Mouse (Mus musculus) neural tube, embryonic 14.5 days (tissue): ENCODE results near the gene Snn. TPM values are rescaled to one million over a fixed set of nuclear protein-coding genes. Genes with fewer than 3 reads are reported as not detected.
A peak's percentile ranks its signal among the peaks of the same experiment; 100 is the strongest.
"Not testable (repeated sequence)": the region's sequence is repeated elsewhere in the genome, so short reads cannot be mapped to it uniquely, and the experiment has no call there.

Experiments used
- ATAC-seq: fragments of 200-750 bp; cut with Nextera tagmentation; 2 replicates; pipeline ENCODE4 v1.8.0; 2017; ENCODE audit warnings: low read depth, mild to moderate bottlenecking, moderate TSS enrichment, moderate library complexity
- H3K27ac ChIP-seq: fragments of 300-500 bp; sonication (generic); 2 replicates; pipeline ENCODE4 v1.5.1; 2014; ENCODE audit warnings: low read depth, mild to moderate bottlenecking, control low read depth, low read length, moderate library complexity, mixed read lengths
- H3K27me3 ChIP-seq: fragments of 300-500 bp; sonication (generic); 2 replicates; pipeline ENCODE4 v1.6.1; 2014; ENCODE audit warnings: low read length; ENCODE audit not compliant: control insufficient read depth, insufficient read depth
- H3K36me3 ChIP-seq: fragments of 300-500 bp; sonication (generic); 2 replicates; pipeline ENCODE4 v1.6.1; 2014; ENCODE audit warnings: low read length, mixed read lengths; ENCODE audit not compliant: control insufficient read depth, insufficient read depth
- H3K4me1 ChIP-seq: fragments of 300-500 bp; sonication (generic); 2 replicates; pipeline ENCODE4 v1.6.1; 2014; ENCODE audit warnings: low read length; ENCODE audit not compliant: control insufficient read depth, insufficient read depth
- H3K4me2 ChIP-seq: fragments of 300-500 bp; sonication (generic); 2 replicates; pipeline ENCODE4 v1.6.1; 2014; ENCODE audit warnings: mild to moderate bottlenecking, low read depth, low read length, control low read depth
- H3K4me3 ChIP-seq: fragments of 300-500 bp; sonication (generic); 2 replicates; pipeline ENCODE4 v1.5.1; 2014; ENCODE audit warnings: low read depth, low read length, control low read depth, mixed read lengths
- H3K9ac ChIP-seq: fragments of 300-500 bp; sonication (generic); replicated peaks from 2 replicates; pipeline ENCODE4 v1.6.1; 2014; ENCODE audit warnings: low read depth, mild to moderate bottlenecking, control low read depth, low read length, mixed read lengths
- H3K9me3 ChIP-seq: fragments of 300-500 bp; sonication (generic); 2 replicates; pipeline ENCODE4 v1.6.1; 2016; ENCODE audit warnings: low read length; ENCODE audit not compliant: control insufficient read depth
- WGBS: fragments of 180-500 bp; shearing (Covaris S2); extraction: QIAGEN DNeasy Blood & Tissue Kit; methylation state at CpG from one replicate; pipeline ENCODE4 v1.1.7; 2014; 5-methylcytosine and 5-hydroxymethylcytosine counted together
- polyA plus RNA-seq: library from polyadenylated mRNA; unstranded; fragments of >200 nt; fragmentation: Nextera tagmentation; extraction: Ambion mirVana; gene quantifications from 2 replicates; pipeline ENCODE4 v1.2.1, GENCODE M21; 2014

Gene Snn
- polyA plus RNA-seq = 133 and 142 TPM in 2 replicates

DNA sequence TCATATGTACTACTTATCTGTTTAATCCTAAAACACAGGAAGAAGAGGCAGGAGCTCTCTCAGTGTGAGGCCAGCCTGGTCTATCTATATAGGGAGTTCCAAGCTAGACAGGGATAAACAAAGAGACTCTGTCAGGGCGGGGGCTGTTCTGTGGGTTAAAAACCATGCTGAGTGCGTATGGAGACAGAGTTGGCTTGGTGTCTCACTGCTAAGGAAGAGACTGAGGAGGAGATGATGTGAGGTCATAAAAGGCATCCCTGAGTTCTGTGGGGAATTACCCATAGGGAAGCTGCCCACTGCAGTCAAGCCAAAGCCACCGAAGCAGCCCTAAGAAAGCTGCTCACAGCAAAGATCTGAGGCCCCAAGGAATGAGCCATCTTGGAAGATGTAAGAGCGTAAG lies at the start of gene Snn:
Snn (plus strand) TSS at position 301 of the 400 bp plus-strand sequence.
- Histone ChIP-seq H3K27me3 (no peaks in the 10 kb centered on the region), H3K4me3 (no peak within 1 kb of the TSS), H3K27ac (no peak within 1 kb of the TSS), H3K9me3 (no peaks in the 10 kb centered on the region), H3K4me1 (peaks cover 15% of the 10 kb centered on the region), H3K9ac (no peak within 1 kb of the TSS), H3K4me2 (no peak within 1 kb of the TSS), H3K36me3 (no peaks in the 10 kb centered on the region)
- WGBS = 83% methylated on average over 4 of the region's 4 CpGs
- no peak for ATAC-seq

DNA sequence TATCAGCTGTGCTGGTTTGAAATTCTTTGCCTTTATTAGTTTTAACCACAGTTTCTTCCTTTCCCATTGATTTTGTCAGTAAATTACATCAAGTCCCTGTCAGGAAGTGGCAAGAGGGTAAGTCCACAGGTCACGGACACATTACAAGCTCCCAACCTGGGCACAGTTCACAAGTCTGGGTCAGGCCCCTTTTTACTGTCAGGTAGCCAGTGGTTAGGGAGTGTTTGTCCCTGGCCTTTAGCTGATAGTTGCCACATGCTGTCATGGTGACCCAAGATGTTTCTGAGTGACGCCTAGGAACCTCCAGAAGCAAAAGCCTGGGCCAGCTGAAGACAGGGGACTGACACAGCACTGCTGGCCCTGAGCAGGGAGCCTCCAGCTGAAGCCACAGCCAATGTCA lies 49.5 kb upstream of the Snn start:
- no peaks in the 10 kb centered on the region for H3K36me3 ChIP-seq
- H3K9ac ChIP-seq = no peak overlapping the region
- ATAC-seq = no peak
- H3K27ac ChIP-seq = no peak overlapping the region
- no peaks in the 10 kb centered on the region for H3K4me1 ChIP-seq
- no peaks in the 10 kb centered on the region for H3K27me3 ChIP-seq
- H3K4me3 ChIP-seq = no peak overlapping the region
- no peaks in the 10 kb centered on the region for H3K9me3 ChIP-seq
- 74% methylated on average over 2 of the region's 2 CpGs for WGBS
- no peak overlapping the region for H3K4me2 ChIP-seq

DNA sequence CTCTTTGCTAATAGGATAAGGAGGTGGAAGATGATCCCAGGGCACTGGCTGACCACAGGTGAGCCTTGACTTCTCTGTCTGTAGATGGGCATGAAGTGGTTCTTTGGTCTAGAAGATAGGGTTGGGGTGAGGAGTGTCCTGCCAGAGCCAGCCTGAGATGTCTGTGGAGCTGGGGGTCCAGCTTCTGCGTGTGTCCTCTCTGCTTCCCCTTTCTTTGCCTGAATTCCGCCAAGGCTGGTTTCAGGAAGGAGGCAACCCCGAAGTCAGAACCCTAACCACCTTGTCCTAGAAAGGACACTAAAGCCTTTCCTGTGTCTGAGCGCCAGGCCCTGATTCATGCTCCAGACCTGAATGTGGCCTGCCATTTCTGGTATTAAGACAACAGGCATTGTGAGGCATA lies 48.8 kb upstream of the Snn start:
- no peaks in the 10 kb centered on the region for H3K9me3 ChIP-seq
- H3K27me3 ChIP-seq = no peaks in the 10 kb centered on the region
- no peak overlapping the region for H3K4me2 ChIP-seq
- 91% methylated on average over 4 of the region's 4 CpGs for WGBS
- no peaks in the 10 kb centered on the region for H3K36me3 ChIP-seq
- ATAC-seq = no peak
- H3K4me3 ChIP-seq = no peak overlapping the region
- no peak overlapping the region for H3K9ac ChIP-seq
- H3K27ac ChIP-seq = no peak overlapping the region
- no peaks in the 10 kb centered on the region for H3K4me1 ChIP-seq

DNA sequence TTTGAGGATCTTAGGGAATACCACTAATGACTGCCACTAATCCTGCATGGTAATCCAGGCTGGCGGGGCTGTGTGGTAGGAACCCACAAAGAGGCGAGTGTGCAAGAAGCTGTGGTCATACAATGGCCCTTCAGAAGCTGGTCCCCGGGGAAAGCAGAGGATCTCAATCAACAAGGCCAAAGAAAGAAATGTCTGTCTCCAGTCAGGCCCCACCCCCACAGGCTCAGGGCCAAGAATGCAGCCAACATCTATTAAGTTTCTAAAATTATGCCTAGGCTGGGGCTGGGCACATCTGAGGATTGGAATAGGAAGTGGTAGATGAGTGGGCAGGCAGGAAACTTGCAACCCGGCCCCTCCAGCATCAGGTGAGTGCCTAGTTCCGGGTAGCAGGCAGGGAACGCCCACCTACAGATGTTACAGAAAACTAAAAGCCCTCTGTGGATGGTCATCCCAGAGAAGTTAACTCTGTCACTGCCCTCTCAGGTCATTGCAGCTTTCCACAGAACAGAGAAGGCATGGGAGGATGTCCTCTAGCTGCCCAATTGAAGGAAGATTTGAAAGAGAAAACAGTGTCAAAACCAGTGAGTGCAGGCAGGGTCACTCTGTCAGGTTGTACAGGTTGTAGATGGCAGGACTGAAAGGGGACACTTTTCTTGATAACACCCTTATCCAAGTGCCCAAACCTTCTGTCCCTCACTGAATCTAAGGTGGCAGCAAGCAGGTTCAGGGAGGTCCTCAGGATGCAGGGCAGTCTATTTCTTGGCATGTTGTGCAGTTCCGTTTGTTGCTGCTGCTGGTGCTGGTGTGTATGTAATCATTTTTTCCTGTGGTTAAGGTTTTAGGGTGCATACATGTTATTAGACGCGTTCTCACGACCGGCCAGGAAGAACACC lies 47.9 kb upstream of the Snn start:
- Histone ChIP-seq H3K4me3 (no peak overlapping the region), H3K36me3 (no peaks in the 10 kb centered on the region), H3K9me3 (no peaks in the 10 kb centered on the region), H3K4me2 (no peak overlapping the region), H3K27me3 (no peaks in the 10 kb centered on the region), H3K4me1 (no peaks in the 10 kb centered on the region), H3K27ac (no peak overlapping the region), H3K9ac (no peak overlapping the region)
- ATAC-seq = peak; percentile 21; the same call in 1 of the 2 replicates
- WGBS = 66% methylated on average over 11 of the region's 11 CpGs

DNA sequence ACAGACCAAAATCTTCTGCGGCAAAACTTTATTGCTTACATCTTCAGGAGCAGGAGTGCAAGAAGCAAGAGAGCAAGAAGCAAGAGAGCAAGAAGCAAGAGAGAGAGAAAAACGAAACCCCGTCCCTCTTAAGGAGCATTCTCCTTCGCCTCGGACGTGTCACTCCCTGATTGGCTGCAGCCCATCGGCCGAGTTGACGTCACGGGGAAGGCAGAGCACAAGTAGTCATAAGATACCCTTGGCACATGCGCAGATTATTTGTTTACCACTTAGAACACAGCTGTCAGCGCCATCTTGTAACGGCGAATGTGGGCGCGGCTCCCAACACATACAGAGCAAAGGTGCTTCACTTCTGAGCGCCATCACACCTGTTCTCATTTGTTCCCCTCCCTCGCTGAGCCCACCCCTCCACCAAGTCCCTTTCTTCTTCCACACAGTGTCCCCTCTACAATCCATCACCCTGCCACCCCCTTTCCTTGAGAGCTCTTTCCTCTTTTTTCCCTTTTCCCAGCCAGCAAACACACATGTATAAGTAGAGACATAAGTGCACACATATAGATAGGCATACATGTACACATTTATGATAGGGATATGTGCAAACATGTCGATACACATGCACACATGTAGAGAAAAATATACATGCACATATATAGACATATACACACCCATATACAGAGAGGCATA lies 47.1 kb upstream of the Snn start:
- not testable (repeated sequence) for H3K9me3 ChIP-seq, H3K9ac ChIP-seq, H3K4me2 ChIP-seq, H3K27ac ChIP-seq, H3K4me3 ChIP-seq, ATAC-seq, H3K4me1 ChIP-seq, H3K36me3 ChIP-seq, H3K27me3 ChIP-seq
- WGBS = 93% methylated on average over 11 of the region's 19 CpGs

DNA sequence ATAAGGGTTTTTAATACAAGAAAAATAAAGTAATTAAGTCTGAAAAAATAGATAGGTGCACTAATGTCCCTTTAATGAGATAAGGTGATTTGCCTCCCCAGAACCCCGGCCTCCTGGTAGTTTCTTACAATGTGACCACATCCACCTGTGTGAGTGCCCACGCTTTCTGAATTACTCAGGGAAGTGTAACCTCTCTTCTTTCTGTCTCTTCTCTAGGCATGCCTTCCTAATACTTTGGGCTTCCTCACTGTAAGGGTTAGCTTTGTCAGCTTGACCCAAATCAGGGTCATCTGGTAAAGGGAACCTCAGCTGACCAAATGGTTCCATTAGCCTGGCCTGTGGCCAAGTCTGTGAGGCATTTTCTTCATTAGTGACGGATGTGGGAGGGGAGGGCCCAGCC lies 46.3 kb upstream of the Snn start:
- Histone ChIP-seq H3K9ac (no peak overlapping the region), H3K36me3 (no peaks in the 10 kb centered on the region), H3K4me3 (no peak overlapping the region), H3K27me3 (no peaks in the 10 kb centered on the region), H3K4me1 (no peaks in the 10 kb centered on the region), H3K9me3 (no peaks in the 10 kb centered on the region), H3K27ac (no peak overlapping the region), H3K4me2 (no peak overlapping the region)
- 85% methylated on average over 3 of the region's 3 CpGs for WGBS
- no peak for ATAC-seq

DNA sequence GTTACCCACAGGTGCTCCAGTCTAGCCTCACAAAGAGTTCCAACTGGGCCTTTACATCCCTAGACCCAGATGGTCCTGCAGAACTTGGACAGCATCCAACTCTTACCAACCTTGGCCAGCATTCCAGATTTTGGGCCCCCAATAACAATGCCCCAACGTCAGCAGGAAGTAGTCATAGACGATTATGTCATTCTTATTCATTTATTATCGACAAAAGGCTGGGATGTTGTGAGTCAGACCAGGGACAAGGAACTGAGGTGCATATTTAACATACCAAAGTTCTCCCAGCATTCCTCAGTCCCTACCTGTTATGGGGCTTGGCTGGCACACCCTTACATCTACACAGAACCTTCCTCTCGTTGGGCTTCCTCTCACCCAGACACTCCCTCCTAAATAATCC lies 44.4 kb upstream of the Snn start:
- no peaks in the 10 kb centered on the region for H3K4me1 ChIP-seq
- H3K27me3 ChIP-seq = no peaks in the 10 kb centered on the region
- H3K4me3 ChIP-seq = no peak overlapping the region
- H3K9ac ChIP-seq = no peak overlapping the region
- 77% methylated on average over 4 of the region's 4 CpGs for WGBS
- no peak for ATAC-seq
- no peaks in the 10 kb centered on the region for H3K36me3 ChIP-seq
- no peak overlapping the region for H3K27ac ChIP-seq
- H3K9me3 ChIP-seq = no peaks in the 10 kb centered on the region
- H3K4me2 ChIP-seq = no peak overlapping the region

DNA sequence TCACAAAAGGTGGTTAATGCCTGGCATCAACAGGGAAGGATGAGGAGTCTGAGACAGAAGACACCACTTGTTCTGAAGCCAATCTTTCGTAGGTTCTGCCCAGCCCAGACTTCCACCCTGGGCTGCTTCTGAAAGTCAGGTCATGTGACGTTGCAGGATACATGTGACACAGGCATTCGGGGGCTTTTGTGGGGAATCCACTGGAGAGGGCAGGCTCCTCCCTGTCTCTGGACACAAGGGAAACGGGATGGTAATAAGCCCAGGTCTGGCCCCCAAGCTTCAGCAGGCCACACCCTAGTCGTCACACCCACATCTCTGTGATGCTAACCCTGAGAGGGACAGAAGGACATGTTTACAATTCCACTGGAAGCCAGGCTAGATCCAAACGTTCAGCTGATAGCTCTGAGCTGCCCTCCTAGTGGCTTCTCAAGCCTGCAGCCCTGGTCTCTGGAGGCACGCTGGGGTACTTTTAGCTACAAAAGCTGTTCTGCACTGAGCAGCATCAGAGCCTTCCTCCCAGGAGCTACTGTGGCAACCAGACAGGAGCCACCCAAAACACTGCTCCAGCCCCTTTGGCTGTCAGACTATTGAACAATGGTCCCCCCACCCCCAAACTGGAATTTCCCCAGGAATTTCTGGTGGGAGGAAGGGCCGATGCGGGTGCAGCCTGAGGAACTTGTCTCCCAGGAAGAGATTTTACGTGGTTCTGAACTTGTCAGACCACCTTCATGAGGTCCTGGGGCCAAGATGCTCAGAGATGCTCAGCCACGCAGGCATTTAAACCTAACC lies 42.7 kb upstream of the Snn start:
- WGBS = 64% methylated on average over 11 of the region's 11 CpGs
- H3K27me3 ChIP-seq = no peaks in the 10 kb centered on the region
- no peak overlapping the region for H3K9ac ChIP-seq
- no peaks in the 10 kb centered on the region for H3K9me3 ChIP-seq
- no peaks in the 10 kb centered on the region for H3K36me3 ChIP-seq
- ATAC-seq = no peak
- H3K4me1 ChIP-seq = no peaks in the 10 kb centered on the region
- H3K4me3 ChIP-seq = no peak overlapping the region
- H3K4me2 ChIP-seq = no peak overlapping the region
- H3K27ac ChIP-seq = no peak overlapping the region
